Mouse (Mus musculus): Measurements from ENCODE around the gene Sypl.

The Sypl gene

DNA sequence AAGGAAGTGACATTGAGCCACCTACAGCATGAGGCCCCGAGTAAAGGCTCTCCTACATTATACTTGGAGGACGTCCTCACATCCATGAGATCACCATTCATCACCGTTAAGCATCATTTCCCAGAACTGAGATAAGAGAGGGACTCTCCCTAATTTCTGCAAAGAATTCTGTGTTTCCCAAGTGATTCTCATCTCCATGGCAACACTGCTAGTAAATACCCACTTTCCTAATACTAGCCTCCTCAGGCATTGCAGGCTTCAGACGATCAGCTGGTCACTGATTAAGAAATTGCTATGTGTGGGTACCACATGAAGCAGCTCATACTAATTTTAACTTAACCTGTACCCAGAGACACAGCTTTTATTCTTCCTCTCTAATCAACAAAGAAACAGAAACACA, 46.7 kb downstream of the Sypl start:
- no peak for DNase-seq (ENCODE audit: inconsistent age in 2 of 2, low spot score in 1 of 2)

DNA sequence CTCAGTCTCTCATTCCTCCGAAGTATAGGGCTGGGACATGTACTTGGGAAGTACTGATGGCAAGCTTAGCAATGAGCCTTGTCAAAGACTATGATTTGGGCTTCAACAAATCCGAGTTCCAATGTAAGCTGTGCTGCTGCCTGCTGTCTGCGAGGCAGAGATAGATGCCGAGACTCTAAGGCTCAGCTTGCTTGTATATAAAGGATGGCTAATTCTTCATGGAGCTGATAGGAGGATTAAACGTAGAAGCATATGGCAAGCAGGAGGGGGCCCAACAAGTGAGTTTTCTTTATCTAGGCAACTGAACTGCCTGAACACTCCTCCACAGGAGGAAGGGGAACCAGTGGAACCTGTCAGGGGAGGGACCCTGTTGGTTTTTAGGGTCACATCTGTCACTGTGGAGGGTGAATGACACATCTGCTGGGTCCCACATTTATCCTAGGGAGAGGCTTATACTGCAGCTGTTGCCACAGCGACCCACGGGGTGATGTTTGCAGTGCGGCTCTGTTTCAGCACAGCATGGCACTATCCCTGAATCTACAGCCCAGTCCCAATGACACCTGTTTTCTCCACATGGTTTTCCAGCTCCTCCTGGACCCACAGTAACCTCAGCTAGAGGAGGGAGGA, 49.8 kb downstream of the Sypl start:
- no peak for DNase-seq (ENCODE audit: inconsistent age in 2 of 2, low spot score in 1 of 2)

DNA sequence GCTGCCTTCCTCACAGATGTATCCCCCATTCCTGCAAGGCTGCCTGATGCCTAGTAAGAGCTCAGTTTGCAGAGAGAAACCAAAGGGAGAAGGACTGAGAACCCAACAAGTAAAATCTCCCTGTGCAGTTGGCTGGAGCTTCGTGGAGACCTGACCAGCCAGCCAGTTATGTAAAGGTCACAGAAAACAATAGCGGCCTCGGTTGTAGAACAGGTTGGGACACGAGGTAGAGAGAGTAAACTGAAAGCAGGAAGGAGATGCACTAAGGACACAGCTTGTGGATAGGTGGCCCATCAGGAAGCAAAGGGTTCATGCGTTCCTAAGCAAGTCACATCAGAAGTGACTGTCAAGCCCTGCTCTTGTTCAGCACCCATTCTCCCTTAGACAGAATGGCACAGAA, 52.2 kb downstream of the Sypl start:
- no peak for DNase-seq (ENCODE audit: inconsistent age in 2 of 2, low spot score in 1 of 2)

DNA sequence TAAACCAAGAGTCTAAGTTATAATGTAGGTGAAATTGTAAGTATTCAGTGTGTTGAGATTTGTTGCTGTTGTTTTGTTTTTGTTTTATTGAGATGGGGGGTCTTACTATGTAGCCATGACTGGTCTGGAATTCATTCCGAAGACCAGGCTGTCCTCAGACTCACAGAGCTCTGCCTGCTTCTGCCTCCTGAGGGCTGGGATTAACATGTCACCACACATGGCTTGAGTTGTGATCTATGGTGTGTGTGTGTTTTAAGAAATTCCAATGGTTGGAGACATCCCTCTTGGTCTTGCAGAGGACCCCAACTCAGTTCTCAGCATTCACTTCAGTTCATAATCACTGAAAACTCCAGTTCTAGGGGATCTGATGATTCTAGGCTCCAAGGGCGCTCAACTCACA, 53.5 kb downstream of the Sypl start:
- DNase-seq (ENCODE audit: inconsistent age in 2 of 2, low spot score in 1 of 2): no peak

DNA sequence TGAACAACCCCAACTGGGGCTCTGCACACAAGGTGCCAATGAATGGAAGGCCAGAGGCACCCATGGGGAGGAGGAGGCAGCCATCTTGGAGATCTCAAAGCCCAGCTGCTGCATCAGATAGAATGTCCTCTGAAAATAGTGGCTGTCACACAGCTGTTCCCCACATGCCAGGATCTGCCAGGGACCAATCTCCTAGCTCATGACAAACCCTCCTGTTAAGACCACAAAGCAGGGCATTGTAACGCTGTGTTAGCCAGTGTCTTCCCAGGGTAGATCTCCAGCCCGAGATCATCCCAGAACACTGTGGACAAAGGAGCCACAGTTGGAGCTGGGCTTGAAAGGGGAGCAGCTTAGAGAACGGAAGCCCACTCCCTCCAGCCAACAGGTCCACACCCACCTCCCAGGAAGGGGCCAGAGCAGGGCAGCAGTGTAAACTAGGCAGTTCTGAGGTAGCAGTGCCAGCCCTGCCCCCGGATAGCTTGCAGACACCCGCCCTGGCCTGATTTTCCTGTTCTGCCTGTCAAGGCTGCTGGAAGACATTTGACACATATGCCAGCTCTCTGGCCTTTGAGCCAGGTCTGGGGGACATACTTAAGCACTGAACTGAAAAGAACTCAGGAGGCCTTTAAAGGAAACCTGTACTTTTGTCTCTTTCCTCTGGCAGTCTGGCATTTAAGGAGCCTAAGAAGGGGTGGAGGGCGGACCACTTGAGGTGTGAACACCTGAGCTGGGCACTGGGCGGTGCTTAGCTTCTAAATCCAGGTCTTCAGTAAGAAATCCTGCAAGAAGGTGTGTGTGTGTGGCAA, 54.8 kb downstream of the Sypl start:
- DNase-seq (ENCODE audit: inconsistent age in 2 of 2, low spot score in 1 of 2): peak in 1 of 2 experiments; percentile 37

DNA sequence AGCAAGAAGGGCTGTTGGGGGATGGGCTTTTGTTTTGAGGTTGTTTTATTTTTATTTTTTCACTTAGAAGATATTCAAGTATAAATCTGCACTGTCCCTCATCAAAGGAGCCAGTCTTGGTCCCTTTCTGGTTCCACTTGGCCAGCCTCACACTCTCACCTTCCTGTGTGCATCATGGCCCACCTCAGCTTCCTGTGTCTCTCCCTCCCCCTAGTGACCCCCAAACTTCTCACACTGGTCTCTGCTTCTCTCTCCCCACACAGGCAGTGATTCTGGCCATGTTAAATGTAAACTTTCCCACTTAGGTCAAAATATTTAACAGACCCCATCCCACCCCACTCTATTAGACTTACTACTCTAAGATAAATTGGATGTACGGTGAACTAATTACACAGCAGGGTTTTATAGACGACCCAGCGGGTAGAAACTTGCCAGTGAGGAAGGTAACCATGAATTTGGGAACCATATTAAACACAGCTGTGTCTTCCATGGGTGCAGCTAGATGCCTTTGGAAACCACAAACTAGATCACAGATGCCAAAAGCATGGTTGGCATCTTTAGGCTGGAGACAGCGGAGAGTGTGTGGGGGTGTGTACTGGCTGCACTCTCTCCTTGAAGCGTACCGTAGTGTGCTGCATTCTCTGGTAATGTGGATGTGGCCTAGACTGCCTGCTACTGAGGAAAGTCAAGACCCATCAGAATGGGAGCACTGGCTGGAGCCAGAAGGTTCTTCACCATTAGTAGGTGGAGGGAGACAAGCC, 55.7 kb downstream of the Sypl start:
- DNase-seq (ENCODE audit: inconsistent age in 2 of 2, low spot score in 1 of 2): no peak

DNA sequence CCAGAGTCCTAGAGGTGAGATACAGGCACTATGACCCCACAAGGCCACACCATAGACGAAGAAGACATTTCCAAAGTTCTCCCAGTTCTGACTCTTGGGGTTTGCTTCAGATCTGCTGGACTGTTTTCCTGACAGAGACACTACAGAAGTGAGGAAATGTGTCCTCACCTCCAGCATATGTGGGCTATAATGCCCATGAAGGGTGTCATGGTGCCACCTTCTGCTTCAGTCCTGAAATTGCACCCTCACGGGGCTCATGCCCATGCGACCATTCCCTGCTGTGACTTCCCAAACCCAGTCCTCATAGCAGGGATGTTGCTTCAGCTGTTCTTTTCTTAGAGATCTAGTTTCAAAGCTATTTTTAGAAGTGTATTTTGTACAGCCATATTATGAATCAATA, 56.3 kb downstream of the Sypl start:
- peak in 1 of 2 experiments; percentile 76 for DNase-seq (ENCODE audit: inconsistent age in 2 of 2, low spot score in 1 of 2)

DNA sequence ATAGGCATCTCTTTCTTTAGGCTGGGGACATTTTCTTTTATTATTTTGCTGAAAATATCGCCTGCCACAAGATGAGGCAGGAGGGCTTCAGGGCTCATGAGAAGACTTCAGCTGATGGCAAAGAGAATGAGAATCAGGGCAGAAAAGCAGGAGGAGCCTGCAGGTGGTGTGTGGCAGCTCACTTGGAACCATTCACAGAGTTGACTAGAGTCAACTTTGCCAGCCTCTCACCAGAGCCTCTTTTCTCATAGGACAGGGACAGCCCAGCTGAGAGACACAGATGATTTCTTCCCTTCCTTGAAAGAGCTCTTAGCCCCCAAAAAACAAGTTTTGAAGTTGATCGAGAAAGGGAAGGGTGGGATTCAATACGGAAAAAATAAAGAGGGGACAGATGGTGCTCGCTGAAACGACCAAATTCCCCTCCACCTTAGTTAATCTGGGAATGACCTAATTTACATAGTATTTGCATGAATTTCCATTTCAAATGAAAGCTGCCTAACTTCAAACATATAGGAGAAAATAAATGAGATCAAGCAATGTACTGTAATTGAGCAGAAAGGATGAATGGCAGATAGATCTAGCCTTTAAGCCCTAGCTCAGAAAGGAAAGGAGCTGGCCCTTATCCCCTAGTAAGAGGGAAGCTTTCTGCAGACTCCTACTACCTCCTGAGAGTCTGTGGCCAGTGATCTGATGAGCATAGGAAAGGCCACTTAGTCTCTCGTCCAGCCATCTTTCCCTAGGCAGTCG, 60.5 kb downstream of the Sypl start:
- DNase-seq (ENCODE audit: inconsistent age in 2 of 2, low spot score in 1 of 2): no peak

DNA sequence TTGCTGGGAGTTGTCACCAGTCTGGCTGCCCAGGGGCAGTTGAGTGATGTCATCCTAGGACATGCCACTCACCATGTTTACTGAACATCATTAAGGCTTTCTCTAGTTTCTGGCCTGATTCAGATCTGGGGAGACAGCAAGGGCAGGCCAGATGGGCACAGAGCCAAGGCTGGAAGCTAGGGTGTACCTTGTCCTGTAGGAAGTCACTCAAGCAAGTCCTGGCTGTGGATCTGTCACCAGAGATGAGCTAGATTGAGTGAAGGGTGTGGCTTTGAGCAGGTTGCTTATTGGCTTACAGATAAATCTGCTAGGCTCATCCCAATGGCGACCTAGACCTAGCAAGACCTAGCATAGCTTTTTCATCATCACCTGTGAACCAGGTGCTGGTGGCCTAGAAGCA, 61.4 kb downstream of the Sypl start:
- DNase-seq (ENCODE audit: inconsistent age in 2 of 2, low spot score in 1 of 2): no peak

DNA sequence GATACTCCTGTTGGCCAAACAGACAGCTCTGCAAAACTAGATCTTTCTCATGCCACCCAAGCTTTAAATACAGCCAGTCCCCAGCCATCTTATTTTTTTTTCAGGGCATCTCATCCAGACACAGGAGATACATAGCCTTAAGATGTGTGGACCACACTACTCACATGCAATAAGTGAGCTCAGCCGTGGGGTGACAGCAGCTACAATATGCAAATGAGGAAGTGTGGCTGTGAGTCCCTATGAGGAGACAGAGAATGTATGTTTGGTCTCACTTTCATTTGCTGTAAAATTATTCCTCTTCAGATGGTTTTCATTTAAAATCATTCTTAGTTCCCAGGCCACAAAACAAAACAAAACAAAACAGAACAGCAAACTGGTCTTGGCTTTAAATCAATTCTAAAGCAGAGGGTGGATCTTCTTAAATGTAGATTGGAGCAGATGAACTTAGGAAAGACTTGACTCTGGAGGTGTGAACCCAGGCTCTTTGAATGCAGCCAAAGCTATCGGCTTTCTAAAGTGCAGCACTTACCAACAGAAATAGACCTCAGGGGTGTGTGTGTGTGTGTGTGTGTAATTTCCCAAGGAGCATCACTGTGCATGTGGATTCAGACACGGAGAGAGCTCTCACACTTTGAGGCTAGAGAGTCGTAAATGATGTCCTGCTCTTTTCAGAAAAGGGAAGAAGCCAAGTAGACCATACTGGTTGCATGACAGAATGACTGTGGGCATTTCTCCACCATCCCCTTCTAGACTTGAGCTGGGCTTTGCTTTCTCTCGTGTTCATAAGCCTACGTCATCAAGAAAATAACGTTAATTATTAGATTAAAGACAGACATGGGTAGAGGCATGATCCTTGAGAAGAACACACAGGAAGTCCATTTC, 63.4 kb downstream of the Sypl start:
- no peak for DNase-seq (ENCODE audit: inconsistent age in 2 of 2, low spot score in 1 of 2)

DNA sequence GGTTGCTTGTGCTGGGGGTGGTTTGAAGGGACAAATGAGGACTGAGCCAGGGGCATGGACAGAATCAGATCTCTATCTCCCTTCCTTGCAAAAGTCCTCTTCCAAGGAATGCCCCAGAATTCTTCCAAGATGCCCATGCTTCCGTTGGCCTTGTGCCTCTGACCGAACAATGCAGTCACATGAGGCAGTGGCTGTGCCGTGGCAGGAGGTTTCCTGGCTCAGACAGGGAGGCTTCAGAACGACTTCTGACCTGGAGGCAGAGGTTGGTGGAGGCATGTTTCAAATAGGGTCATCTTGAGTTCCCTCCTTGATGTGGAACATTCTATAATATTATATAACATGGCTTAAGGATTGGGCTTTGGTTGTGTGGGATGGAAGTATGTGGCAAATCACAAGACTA, 64.9 kb downstream of the Sypl start:
- no peak for DNase-seq (ENCODE audit: inconsistent age in 2 of 2, low spot score in 1 of 2)

DNA sequence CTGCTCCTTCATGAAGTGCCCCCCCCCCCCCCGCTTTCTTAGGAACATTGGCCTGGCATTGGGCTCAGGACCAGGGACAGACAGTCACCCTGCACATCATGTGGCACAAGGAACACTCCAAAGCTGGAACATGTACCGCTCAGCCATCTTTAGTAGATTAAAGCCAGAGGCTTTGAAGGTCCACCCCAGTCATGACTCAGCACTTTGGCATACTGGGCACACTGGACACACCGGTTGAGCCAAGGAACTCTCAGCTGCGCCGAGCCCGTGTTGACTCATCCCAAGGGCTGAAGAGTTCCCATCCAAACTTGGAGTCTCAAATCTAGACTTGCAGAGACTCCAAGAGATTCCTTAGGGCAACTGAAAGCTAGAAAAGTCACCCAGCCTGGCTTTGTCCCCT, 66.3 kb downstream of the Sypl start:
- peak; percentile 84 to 88 for DNase-seq (ENCODE audit: inconsistent age in 2 of 2, low spot score in 1 of 2)

DNA sequence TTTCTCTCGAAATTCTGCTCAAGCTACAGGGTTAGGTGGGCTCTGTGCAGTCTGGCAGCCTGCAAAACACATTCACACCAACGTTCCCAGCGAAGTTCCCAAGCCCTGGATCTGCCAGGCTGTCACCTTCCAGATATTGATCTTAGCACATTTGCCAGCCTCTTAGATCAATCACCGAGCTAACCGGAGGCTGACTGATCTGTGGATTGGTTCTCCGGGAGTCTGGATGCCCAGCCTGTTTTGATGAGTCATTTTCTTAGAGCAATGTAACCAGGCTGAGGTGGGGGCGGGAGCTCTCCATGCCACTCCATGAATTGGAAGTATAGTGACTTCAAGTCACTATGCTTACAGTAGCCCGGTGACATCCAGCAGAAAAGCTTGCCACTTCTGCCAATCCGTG, 67.4 kb downstream of the Sypl start:
- no peak for DNase-seq (ENCODE audit: inconsistent age in 2 of 2, low spot score in 1 of 2)

DNA sequence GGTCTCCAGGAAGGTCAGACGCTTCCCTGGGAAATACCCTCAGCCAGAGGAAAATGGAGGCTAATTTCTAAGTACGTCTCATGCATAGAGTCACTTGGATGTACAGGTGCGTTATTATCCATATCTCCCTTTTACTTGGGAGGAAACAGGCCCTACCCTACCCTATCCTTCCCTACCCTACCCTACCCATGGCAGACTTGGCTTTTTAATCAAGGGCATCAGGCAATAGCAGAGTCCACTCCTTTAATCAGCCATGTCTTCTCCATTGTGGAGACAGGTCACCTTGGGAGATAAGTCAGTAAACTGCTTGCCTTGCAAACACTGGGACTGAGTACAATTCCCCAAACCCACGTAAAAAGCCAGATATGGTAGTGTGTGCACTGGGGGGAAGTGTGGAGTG, 68.1 kb downstream of the Sypl start:
- no peak for DNase-seq (ENCODE audit: inconsistent age in 2 of 2, low spot score in 1 of 2)

DNA sequence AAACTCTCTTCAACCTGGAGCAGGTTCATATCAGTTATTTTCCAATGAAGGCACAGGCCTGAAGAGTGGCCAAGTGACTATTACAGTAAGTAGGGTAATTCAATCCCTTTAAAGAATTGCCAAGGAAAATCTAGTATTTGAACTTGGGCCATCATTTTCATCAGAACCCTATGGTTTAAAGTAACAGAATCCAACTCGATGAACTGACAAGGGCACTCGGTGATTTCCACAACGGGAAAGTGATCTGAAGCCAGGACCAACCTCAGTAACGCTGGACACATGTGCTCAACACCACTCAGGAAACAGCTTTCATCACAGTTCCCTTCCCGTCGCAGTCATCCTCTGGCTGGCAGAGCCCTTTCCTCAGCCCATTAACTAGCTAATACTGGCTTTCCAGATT, 70.8 kb downstream of the Sypl start:
- DNase-seq (ENCODE audit: inconsistent age in 2 of 2, low spot score in 1 of 2): no peak

DNA sequence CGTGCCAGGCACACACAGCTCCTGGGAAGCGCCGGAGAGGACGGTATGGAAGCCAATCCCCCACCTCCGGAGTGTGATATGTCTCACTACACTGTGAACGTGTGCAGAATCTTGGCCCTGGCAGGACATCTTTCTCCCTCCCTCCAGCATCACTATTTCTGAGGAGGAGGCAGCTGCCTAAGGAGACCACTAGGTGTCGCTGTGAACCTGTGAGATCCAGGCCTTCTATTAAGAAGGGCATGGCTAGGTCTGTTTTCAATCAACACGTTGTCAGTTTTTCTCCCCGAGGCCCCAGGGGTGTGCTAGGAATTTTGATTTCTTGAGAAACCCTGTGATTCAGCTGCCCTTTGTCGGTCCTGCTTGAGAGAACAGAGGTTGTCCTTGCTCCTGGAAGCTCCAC, 73.4 kb downstream of the Sypl start:
- DNase-seq (ENCODE audit: inconsistent age in 2 of 2, low spot score in 1 of 2): peak; percentile 80 to 94

DNA sequence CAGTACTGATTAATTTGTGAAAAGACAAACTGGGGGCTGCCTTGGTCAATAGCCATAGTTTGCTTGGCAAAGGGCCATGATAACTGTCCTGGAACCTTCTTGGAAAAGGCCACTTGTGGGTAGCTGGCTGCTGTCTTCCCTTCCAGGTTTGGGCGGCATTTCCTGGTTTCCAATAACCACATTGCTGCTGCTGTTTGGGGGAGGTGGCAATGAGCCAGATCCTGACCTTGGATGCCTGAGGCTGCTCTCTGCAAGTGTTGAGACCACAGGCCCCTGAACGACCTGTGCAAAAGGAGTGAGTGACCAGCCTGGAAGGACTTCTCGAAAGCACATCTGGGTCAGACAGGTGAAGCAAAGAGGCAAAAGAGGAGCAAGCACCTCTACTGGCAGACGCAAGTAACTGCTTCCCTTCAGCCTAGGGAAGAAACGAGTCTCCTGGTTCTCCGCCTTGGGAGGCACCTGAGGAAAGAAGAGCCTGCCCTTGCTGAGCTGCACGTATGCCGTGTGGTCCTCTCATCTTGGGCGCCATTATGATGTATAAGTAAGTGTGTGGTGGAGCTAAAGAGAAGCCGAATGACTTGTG, 74.5 kb downstream of the Sypl start:
- DNase-seq (ENCODE audit: inconsistent age in 2 of 2, low spot score in 1 of 2): no peak

DNA sequence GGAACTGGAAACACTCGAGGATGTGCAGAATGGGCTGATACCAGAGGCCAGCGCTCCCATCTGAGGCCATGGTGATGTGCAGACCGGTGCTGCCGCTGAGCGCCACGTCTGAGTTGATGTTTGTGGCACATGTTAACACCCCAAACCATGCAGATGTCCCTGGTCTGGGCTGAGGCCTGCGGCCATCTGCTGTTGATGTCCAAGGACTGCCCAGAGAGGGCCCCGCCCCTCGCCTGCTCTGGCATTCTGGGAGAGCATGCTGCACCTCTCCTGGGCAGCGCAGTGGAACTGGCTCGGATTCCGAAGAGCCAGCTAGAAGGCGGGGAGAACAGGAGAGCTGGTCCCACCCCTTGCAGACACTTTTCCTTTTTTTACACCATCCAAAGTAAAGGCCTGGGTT, 75.0 kb downstream of the Sypl start:
- DNase-seq (ENCODE audit: inconsistent age in 2 of 2, low spot score in 1 of 2): no peak
